Mouse (Mus musculus): ENCODE results near the gene Adipor2.

Gene Adipor2

GRCm38 (mm10) chr6:119347813-119348212, 69.7 kb downstream of the Adipor2 start:
- no peak for DNase-seq (ENCODE audit: low spot score)

- no peak for DNase-seq (ENCODE audit: low spot score)
These were observed 71.2 kb downstream of the Adipor2 start for GRCm38 (mm10) chr6:119346257-119346656.

- DNase-seq (ENCODE audit: low spot score), result no peak
These were observed 76.1 kb downstream of the Adipor2 start for GRCm38 (mm10) chr6:119341409-119341808.

- DNase-seq (ENCODE audit: low spot score), result no peak
These were observed 79.2 kb downstream of the Adipor2 start for GRCm38 (mm10) chr6:119338121-119338912.

GRCm38 (mm10) chr6:119337287-119337686, 80.2 kb downstream of the Adipor2 start:
- no peak for DNase-seq (ENCODE audit: low spot score)

- DNase-seq (ENCODE audit: low spot score), result no peak
These were observed 81.4 kb downstream of the Adipor2 start for GRCm38 (mm10) chr6:119336124-119336523.

- no peak for DNase-seq (ENCODE audit: low spot score)
These were observed 83.7 kb downstream of the Adipor2 start for GRCm38 (mm10) chr6:119333831-119334230.

GRCm38 (mm10) chr6:119333202-119333601, 84.3 kb downstream of the Adipor2 start:
- DNase-seq (ENCODE audit: low spot score), result no peak

GRCm38 (mm10) chr6:119332111-119332510, 85.4 kb downstream of the Adipor2 start:
- DNase-seq (ENCODE audit: low spot score), result no peak

- DNase-seq (ENCODE audit: low spot score), result no peak
These were observed 87.0 kb downstream of the Adipor2 start, which contains the start of gene Lrtm2 for GRCm38 (mm10) chr6:119330506-119330905. TSS of gene Lrtm2 (minus strand) at chr6:119330766.

GRCm38 (mm10) chr6:119329936-119330335, 87.6 kb downstream of the Adipor2 start:
- DNase-seq (ENCODE audit: low spot score), result no peak

- no peak for DNase-seq (ENCODE audit: low spot score)
These were observed 88.2 kb downstream of the Adipor2 start for GRCm38 (mm10) chr6:119329215-119329714.

- no peak for DNase-seq (ENCODE audit: low spot score)
These were observed 88.9 kb downstream of the Adipor2 start for GRCm38 (mm10) chr6:119328521-119329115.

GRCm38 (mm10) chr6:119326541-119326940, 91.0 kb downstream of the Adipor2 start:
- DNase-seq (ENCODE audit: low spot score), result no peak

GRCm38 (mm10) chr6:119325978-119326377, 91.5 kb downstream of the Adipor2 start:
- no peak for DNase-seq (ENCODE audit: low spot score)

- DNase-seq (ENCODE audit: low spot score), result no peak
These were observed 92.7 kb downstream of the Adipor2 start for GRCm38 (mm10) chr6:119324776-119325175.

- DNase-seq (ENCODE audit: low spot score), result no peak
These were observed 95.8 kb downstream of the Adipor2 start for GRCm38 (mm10) chr6:119321752-119322151.

- peak; percentile 43 for DNase-seq (ENCODE audit: low spot score)
These were observed 97.0 kb downstream of the Adipor2 start for GRCm38 (mm10) chr6:119320481-119320880.

GRCm38 (mm10) chr6:119319358-119319757, 98.1 kb downstream of the Adipor2 start:
- DNase-seq (ENCODE audit: low spot score), result no peak

- DNase-seq (ENCODE audit: low spot score), result no peak
These were observed 98.8 kb downstream of the Adipor2 start for GRCm38 (mm10) chr6:119318732-119319131.

GRCm38 (mm10) chr6:119314751-119315476, 102.6 kb downstream of the Adipor2 start:
- DNase-seq (ENCODE audit: low spot score), result no peak

- no peak for DNase-seq (ENCODE audit: low spot score)
These were observed 103.7 kb downstream of the Adipor2 start for GRCm38 (mm10) chr6:119313588-119314375.
